51 mouse cellular contexts compared by ENCODE assay signal in the genomic region with DNA sequence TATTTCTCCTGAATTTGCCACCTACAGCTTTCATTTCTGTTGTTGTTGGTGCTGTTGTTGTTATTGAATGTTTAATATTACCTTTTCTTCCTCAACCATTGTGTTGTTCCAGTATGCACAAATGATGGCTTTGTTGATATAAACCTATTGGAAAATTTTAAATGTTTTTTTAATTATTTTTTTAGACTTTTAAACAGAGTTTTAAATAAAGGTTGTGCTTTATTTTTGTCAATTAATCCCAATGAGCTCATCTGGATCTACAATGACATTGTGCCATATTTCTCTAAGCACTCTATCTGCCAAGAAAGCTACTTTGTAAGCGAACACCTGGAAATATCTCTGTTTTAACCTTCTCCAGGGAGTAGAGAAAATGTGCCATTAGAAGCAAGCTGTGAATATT. TPM values are rescaled to one million over a fixed set of nuclear protein-coding genes. Genes with fewer than 3 reads are reported as not detected.
"Had no signal": no experiment of that assay in that cellular context is flagged by ENCODE, and none has a peak within 500 bp of the region (broad histone marks: within the 10 kb centered on the region; RNA-seq: fewer than 3 reads in every experiment).

Olfr1178 (plus strand) TSS at position 301 of the 400 bp plus-strand sequence.

- H3K27ac ChIP-seq: heart, embryonic 10.5 days; heart, embryonic 13.5 days; heart, embryonic 15.5 days; hindbrain, embryonic 10.5 days; hindbrain, embryonic 12.5 days; hindbrain, embryonic 13.5 days; hindbrain, embryonic 14.5 days; hindbrain, embryonic 15.5 days; hindbrain, postnatal 0 days; intestine, embryonic 15.5 days; kidney, embryonic 15.5 days; kidney, postnatal 0 days; layer of hippocampus, adult 2 months had no signal

- ATAC-seq: hindbrain, embryonic 16.5 days; hindbrain, postnatal 0 days; inflammation-experienced regulatory T-cells, adult 6 months; intestine, embryonic 15.5 days; intestine, embryonic 16.5 days; intestine, postnatal 0 days had no signal

- H3K4me3 ChIP-seq: heart, embryonic 10.5 days; heart, embryonic 12.5 days; heart, embryonic 13.5 days; heart, embryonic 15.5 days; hindbrain, embryonic 10.5 days; hindbrain, embryonic 12.5 days; hindbrain, embryonic 13.5 days; hindbrain, embryonic 15.5 days; intestine, embryonic 15.5 days; kidney, embryonic 15.5 days; layer of hippocampus, adult 2 months had no signal

- H3K27me3 ChIP-seq: heart, embryonic 12.5 days; heart, embryonic 13.5 days; heart, embryonic 15.5 days; hindbrain, embryonic 12.5 days; hindbrain, embryonic 13.5 days; hindbrain, embryonic 15.5 days; intestine, embryonic 15.5 days; kidney, embryonic 15.5 days had no signal

- H3K4me1 ChIP-seq: heart, embryonic 10.5 days; heart, embryonic 12.5 days; heart, embryonic 13.5 days; heart, embryonic 15.5 days; hindbrain, embryonic 10.5 days; hindbrain, embryonic 12.5 days; hindbrain, embryonic 13.5 days; hindbrain, embryonic 15.5 days; intestine, embryonic 15.5 days; kidney, embryonic 15.5 days had no signal

- DNase-seq: heart, postnatal 10 days; heart, postnatal 14 days; heart, postnatal 36 days; heart, postnatal 4 days; kidney, adult 11 months; kidney, adult 18-20 months; kidney, adult 2 months; kidney, adult 8-10 months; kidney, adult 9 months; kidney, postnatal 10 days; kidney, postnatal 14 days; kidney, postnatal 25 days; kidney, postnatal 36 days; kidney, postnatal 4 days; layer of hippocampus, adult 9-11 months; layer of hippocampus, postnatal 36 days had no signal

- H3K36me3 ChIP-seq: heart, embryonic 10.5 days; heart, embryonic 12.5 days; heart, embryonic 13.5 days; heart, embryonic 15.5 days; hindbrain, embryonic 10.5 days; hindbrain, embryonic 12.5 days; hindbrain, embryonic 13.5 days; hindbrain, embryonic 15.5 days; intestine, embryonic 15.5 days; kidney, embryonic 15.5 days had no signal

- H3K9me3 ChIP-seq: heart, embryonic 10.5 days; heart, embryonic 12.5 days; heart, embryonic 15.5 days; hindbrain, embryonic 10.5 days; hindbrain, embryonic 12.5 days; hindbrain, embryonic 13.5 days; hindbrain, embryonic 15.5 days; intestine, embryonic 15.5 days; kidney, embryonic 15.5 days had no signal

- H3K4me2 ChIP-seq: heart, embryonic 11.5 days; heart, embryonic 12.5 days; heart, embryonic 13.5 days; heart, embryonic 15.5 days; hindbrain, embryonic 12.5 days; hindbrain, embryonic 13.5 days; hindbrain, embryonic 14.5 days; hindbrain, embryonic 15.5 days; intestine, embryonic 15.5 days; kidney, embryonic 15.5 days had no signal

- H3K9ac ChIP-seq: heart, embryonic 12.5 days; heart, embryonic 13.5 days; heart, embryonic 15.5 days; hindbrain, embryonic 12.5 days; hindbrain, embryonic 13.5 days; hindbrain, embryonic 14.5 days; hindbrain, embryonic 15.5 days; intestine, embryonic 15.5 days; kidney, embryonic 15.5 days had no signal

RNA-seq across cellular contexts. Expression of gene Olfr1178, which starts in this region (rescaled TPM):
- total RNA-seq: heart, postnatal 10 days; heart, postnatal 14 days; heart, postnatal 25 days; heart, postnatal 36 days; heart, postnatal 4 days; hematopoietic stem cell, adult 5-6 weeks; hindbrain, postnatal 0 days; layer of hippocampus, adult 18-20 months; layer of hippocampus, adult 2 months; layer of hippocampus, adult 8-10 months; layer of hippocampus, postnatal 10 days; layer of hippocampus, postnatal 14 days; layer of hippocampus, postnatal 25 days; layer of hippocampus, postnatal 36 days; left cerebral cortex, adult 18-20 months had no signal
- polyA plus RNA-seq: heart, embryonic 10.5 days; heart, embryonic 11.5 days; heart, embryonic 12.5 days; heart, embryonic 13.5 days; heart, embryonic 14.5 days; heart, embryonic 15.5 days; heart, embryonic 16.5 days; heart, postnatal 0 days; hindbrain, embryonic 10.5 days; hindbrain, embryonic 11.5 days; hindbrain, embryonic 12.5 days; hindbrain, embryonic 13.5 days; hindbrain, embryonic 14.5 days; hindbrain, embryonic 15.5 days; hindbrain, embryonic 16.5 days; hindbrain, postnatal 0 days; intestine, embryonic 14.5 days; intestine, embryonic 15.5 days; intestine, embryonic 16.5 days; intestine, postnatal 0 days; kidney, adult 2 months; kidney, embryonic 14.5 days; kidney, embryonic 15.5 days; kidney, embryonic 16.5 days; kidney, postnatal 0 days; large intestine, adult 2 months had no signal
